Mouse (Mus musculus) bone marrow, adult 2 months (tissue): ENCODE results near the gene March1.

Source experiments
- CTCF ChIP-seq: fragments of 200-500 bp; IDR thresholded peaks from 2 replicates; pipeline ENCODE4 v1.5.1; 2011; ENCODE audit warnings: low read length, control low read depth; ENCODE audit not compliant: control insufficient read depth, insufficient read depth
- POLR2A ChIP-seq: fragments of 200-500 bp; IDR thresholded peaks from 2 replicates; pipeline ENCODE4 v1.6.1; 2011; ENCODE audit warnings: low read depth, mild to moderate bottlenecking, control low read depth, low read length, borderline replicate concordance; ENCODE audit not compliant: control insufficient read depth

- TF ChIP-seq POLR2A (no peak), CTCF (no peak)
Measured at GRCm38 (mm10) chr8:66269546-66269945, 651.8 kb downstream of the March1 start.
